Mouse (Mus musculus): Measurements from ENCODE around the gene Mgea5. TPM values are rescaled to one million over a fixed set of nuclear protein-coding genes. Genes with fewer than 3 reads are reported as not detected.

The Mgea5 gene
- total RNA-seq, 4 experiments from 2014 or later: 70.7 to 85.5 (median 82.4) TPM

DNA sequence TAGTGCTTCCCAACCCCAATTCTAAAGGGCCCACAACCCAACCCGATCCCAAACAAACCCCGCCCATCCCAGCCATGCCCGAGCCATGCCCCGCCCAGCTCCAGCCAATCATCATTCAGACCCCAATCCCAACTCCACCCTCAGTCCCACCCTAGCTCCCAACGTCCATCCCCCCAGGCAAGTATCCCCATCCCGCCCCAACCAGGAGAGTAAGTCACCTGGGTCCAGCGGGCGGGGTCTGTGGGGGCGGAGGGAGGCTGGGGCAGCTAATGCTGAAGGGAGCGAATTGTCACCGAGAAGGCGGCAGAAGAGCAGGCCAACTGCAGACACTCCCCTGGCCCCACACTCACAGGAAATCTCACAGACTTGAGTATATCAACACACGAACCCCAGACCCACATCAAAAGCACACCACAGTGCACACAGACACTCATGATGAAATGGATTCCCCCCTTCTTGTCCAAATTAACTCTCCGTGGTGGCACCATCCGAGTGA, 12.5 kb upstream of the Mgea5 start:
- no peak for DNase-seq (ENCODE audit: low spot score)

DNA sequence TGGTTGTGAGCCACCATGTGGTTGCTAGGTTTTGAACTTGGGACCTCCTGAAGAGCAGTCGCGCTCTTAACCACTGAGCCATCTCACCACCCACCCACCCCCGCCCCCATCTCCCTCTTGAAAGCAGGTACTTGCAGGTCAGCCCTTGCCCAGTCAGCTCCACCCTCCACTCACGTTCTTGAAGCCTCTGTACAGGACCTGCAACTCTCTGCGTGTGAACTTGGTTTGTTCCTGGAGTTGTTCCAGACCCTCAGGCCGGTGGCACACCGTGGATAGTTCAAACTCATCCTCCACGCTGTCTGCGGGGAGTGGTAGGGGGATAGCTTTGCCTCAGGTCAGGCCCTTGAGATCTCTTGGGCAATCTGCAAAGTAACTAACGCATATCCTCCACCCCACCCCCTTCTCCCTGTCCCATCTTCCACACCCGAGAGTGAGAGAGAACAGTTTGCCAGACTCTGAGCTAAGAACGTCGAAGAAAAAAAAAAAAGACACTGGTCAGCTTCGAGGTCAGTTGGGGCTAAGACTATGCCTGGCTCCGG, 11.8 kb upstream of the Mgea5 start:
- DNase-seq (ENCODE audit: low spot score): no peak

DNA sequence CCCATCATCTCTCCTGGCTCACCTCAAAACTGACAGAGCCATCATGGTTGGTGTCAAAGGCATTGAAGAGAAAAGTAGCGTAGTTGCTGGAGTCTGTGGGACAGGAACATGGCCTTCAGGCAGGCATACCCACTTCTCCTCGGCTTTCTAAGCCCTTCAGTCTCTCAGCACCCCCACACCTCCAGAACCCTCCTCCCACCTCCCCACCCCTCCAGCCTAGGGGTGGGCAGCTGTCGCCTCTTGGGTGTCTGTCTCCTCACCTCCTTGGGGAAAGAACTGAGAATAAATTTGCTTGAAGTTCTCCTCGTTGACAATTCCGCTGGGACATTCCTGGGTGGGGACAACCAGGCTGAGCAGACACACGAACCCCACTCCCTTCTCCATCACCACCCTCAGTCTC, 11.1 kb upstream of the Mgea5 start:
- no peak for DNase-seq (ENCODE audit: low spot score)

DNA sequence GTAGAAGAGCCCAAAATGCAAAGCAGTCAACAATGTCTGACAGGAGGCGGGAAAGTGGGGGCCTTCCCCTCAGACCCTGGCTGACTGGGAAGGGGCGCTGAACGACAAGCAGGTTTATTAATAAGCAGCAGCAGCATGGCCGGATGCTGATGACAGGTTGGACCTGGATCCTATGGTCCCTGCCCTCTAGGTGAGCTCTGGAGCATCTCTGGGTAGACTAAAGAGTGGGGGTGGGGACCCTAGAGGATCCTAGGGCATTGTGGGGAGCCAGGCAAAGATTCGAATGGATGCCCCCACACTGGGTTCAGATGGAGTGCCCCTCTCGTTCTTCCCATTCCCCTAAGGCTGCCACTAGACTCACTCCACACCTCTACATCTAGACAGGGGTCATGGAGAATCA, 8.8 kb upstream of the Mgea5 start:
- no peak for DNase-seq (ENCODE audit: low spot score)

DNA sequence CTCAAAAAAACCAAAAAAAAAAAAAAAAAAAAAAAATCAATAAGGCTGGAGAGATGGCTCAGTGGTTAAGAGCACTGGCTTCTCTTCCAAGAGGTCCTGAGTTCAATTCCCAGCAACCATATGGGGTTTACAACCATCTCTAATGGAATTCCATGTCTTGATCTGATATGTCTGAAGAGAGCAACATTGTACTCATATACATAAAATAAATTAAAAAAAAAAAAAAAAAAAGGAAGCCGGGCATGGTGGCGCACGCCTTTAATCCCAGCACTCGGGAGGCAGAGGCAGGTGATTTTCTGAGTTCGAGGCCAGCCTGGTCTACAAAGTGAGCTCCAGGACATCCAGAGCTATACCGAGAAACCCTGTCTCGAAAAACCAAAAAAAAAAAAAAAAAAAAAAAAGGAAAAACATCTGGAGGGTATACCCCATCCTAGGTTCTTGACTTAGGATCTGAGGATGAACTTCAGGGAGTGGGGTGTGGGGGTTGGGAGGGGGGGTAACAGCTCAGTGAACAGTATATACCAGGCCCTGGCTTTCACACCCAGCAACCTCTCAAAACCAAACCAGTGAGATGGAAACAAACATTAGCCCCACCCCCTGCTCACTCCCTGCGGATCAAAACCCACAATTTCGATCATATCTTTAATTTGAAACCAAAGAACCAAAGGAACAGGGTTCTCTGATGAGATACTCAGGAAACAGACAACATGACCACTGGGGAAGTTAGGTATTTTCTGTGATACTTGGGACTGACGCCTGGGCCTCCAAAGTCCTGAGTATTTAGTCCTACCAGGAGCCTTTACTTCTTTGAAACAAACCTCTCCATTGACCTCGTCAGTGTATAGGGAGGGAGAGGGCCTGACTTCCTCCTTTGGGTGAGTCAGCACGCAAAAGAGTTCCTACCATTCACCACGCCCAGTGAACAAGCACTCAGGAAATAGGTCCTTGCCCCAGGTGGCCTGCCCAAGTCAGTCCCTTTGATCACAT, 6.5 kb upstream of the Mgea5 start:
- DNase-seq (ENCODE audit: low spot score): no peak

DNA sequence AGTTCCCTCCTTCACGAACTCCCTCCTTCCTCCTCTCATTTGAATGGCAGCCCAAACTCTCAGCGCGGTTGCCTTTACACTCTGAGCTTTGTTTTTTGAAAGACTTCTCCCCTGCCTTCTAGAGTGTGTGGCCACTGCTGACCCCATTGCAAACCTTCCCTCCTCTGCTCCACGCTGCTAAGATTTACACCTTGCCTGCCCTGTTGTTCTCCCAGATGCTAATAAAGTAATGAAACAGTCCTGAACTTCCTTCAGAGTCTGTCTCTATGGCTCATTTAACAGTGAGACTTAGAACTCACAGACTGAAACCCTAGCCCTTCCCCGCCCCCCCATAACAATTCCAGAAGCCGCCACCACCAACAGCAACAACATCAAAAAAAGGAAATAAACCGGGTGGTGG, 5.7 kb upstream of the Mgea5 start:
- DNase-seq (ENCODE audit: low spot score): no peak

DNA sequence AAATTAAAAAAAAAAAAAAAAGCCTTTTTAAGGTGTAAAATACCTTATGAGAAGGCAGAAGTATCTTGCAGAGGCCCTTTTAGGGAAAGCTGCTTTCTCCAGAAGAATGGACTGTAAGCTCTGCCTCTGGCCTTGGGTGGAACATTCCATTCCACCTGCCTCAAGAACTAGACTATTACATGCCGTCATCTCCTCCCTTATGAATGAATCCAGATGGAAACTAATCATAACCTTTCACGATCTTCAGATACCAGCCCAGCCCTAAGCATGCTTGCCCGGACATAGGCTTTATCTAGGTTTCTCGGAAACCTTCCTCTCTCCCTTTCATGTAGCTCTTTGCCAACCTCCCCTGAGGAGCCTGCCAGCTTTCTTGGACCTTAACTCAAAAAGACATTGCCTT, 4.7 kb upstream of the Mgea5 start:
- DNase-seq (ENCODE audit: low spot score): no peak

DNA sequence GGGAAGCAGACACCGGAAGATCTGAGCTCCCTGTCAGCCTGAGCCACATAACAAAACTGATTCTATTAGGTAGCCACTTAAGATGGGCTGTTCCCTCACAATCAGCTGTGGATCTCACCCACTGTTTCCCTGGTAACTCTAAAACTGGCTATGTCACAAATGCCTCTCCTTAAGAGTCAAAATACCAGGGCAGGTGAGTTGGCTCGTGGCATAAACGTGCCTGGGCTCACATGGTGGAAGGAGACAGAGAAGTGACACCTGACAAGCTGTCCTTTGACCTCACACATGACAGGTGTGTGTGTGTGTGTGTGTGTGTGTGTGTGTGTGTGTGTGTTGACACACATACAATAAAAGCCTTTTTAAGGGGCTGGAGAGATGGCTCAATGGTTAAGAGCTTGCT, 3.8 kb upstream of the Mgea5 start:
- DNase-seq (ENCODE audit: low spot score): no peak

DNA sequence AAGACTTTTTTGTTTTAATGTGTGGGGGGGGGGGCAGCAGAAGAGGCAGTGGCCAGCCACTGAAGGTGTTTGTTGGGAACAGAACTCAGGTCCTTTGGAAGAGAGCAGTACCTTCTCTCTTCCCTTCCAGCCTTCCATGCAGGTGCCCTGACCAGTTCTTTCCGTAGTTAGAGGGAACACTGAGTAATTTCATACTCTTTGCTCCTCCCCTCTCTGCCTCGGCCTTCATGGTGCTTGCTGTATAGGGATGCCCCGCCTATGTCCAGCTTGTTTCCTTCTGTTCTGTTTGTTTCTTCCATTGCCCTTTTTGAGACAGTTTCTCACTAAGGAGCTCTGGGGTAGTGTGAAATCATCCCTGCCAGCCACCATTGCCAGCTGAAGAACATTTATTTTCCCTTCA, 1.8 kb upstream of the Mgea5 start:
- no peak for DNase-seq (ENCODE audit: low spot score)

DNA sequence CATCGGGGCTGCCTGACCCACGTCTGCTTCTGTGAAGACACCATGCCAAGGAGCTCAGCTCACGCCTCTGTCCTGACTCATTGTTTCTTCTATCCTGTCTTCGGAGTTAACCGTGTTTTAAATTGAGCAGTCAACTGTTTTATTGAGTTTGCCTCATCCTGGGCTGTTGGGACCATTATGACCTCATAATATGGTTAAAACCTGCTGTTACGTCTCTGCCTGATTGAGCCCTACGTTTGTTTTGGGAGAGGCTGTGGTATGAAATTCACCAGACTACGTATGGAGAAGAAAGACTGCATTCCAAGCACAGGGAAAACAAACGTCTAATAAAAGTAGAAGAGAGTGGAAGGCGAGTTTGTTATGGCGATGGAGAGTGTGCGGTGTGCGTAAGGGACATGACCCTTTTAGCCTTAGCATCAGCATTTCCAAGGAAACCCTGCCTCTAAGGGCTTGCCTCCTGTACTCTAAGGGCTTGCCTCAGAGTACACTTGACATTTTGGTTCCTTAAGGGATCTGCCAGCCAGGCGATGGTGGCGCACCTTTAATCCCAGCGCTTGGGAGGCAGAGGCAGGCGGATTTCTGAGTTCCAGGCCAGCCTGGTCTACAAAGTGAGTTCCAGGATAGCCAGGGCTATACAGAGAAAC, 418 bp upstream of the Mgea5 start:
- DNase-seq (ENCODE audit: low spot score): peak; percentile 15

DNA sequence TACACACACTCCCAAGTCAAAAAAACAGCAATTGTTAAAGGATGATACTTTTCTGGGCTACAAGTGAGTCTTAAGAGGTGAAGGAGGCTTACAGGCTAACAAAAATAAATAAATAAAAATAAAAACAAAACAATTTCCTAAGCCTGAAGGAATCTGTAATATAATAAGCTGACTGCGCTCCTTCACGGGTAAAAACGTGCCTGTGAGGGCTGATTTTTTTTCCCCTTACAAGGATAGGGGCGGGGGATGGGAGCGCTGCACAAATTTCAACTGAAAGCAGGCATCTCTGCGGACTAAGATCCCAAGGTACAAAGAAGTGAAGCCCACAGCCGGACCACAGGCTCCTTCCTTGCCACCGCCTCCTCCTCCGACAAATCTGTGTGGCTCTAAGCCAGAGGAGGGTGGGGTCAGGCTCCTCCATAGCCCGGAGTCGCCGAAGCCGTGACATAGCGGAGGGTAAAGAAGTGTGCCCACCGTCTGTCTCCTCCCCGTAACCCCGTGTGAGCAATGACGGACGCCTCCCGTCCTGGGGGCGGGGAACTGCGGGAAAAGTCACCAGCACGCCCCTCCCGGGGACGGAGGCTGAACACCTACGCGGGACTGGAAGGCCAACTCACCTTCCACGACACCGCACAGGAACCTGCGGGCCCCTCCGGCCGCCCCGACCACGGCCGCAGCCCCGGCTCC, 1.2 kb downstream of the Mgea5 start:
- DNase-seq (ENCODE audit: low spot score): peak; percentile 63

DNA sequence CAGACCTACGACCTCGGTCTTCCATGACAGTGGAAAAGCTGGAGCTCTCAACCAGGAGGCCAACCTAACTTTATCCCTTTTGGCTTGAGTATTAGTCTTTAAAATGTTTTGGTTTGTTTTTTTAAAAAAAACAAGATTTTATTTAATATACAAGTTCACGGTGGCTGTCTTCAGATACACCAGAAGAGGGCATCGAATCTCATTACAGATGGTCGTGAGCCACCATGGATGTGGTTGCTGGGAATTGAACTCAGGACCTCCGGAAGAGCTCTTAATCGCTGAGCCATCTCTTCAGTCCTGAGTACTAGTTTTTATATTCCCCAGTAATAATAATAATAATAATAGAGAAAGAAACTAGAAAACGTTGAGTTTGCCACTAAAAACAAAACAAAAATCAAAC, 2.0 kb downstream of the Mgea5 start:
- DNase-seq (ENCODE audit: low spot score): no peak

DNA sequence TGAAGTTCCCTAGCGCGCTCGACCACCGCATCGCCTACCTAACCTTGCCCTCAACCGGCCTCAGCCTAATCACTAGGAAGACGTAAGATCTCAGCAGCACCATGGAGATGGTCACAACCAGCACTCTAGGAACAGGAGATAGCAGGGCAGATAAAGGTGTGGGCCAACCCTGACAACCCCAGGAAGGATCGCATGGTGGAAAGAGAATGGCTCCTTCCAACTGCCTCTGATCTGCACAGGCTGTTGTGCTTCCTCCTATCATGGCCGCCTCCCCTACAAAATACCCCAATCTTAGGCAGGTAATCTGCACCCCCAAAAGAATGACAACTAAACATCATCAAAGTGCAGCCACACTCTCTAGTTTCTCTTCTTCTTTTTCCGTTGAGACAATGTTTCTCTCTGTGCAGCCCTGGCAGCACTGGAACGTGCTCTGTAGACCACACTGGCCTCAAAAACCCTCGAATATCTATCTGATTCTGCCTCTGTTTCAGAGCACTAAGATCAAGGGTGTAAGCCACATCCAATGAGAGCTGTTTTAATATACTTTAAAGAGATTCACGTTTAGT, 3.2 kb downstream of the Mgea5 start:
- no peak for DNase-seq (ENCODE audit: low spot score)

DNA sequence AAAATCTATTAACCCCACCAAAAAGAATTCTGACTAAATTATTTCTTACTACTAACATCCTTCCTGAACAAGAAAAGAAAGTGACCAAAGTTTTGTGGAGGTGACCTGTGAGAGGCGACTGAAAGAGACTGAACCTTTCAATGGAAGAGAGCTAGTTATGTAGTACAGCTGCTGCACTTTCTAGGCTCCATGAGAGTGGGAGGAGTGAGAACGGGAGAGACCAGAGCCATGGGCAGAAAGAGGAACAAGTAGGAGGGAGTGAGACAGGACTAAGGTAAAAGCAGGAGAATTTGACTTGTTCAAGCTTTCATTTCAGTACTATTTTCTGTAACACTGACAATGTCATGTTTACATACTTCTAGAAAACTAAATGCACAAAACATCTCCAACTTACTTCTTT, 8.2 kb downstream of the Mgea5 start:
- no peak for DNase-seq (ENCODE audit: low spot score)

DNA sequence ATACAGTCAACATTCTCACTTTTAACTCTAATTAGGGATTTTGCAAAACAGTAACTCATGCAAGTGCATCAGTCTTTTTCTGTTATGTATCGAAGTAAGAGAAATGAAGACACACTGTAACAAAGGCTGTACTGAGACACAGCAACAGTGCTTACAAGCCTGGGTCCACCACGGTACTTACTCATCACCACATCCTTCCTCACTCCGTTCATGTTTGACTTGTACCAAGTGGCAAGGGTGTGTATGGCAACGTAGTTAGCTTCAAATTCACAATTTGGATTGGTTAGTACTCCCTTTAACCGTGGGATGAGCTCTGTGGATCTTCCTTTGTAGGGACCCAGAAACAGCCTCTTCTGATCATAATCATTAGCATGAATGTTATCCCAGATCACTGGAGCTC, 12.1 kb downstream of the Mgea5 start:
- no peak for DNase-seq (ENCODE audit: low spot score)

DNA sequence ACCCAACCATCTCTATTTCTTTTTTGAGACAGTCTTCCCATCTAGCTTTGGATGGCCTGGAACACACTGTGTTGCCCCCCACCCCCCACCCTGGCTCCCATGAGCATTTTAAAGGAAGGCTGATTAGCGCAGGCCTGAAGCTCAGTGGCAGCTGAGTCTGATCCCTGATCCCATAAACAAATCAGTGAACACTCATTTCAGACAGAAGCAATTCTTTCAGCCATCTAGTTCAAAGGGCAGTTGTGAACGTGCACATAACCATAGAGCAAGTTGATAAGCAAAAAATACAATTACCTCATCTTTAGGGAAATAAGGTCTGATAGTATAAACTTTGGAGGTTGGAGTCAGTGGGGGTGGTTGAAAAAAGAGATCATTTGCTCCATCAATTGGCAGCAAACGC, 22.8 kb downstream of the Mgea5 start:
- no peak for DNase-seq (ENCODE audit: low spot score)

DNA sequence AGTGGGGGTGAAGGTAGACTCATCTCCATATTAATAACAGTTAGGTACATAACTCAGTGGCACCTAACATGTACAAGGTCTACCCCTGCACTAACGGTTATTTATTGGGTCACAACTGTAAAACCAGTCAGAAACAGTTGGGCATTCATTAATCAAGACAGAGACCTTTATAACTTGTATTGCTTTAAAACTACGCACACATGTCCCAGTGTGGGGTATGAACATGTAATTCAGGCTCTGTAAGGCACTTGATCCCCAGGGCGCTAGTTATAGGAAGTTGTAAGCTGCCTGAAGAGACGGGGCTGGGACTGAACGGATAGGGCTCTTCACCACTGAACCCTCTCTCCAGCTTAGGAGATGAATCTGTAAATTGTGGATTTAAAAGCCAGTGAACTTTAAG, 25.0 kb downstream of the Mgea5 start:
- DNase-seq (ENCODE audit: low spot score): no peak

DNA sequence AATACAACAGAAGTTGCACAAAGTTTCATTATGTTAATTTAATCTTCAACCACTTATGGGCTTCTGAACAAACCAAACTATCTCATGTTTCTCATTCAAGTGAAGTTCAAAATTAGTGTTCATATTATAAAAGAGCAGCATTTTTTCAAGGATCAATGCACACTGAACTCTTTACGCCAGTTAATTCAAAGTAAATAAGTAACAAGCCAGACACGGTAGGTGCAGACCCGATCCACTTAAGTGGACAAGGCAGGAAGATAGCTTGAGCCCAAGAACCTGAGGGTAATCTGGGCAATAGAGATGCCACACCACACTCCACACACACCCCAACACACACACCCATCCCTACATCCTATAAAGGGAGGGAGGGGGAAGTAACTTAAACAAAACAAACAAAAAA, 30.1 kb downstream of the Mgea5 start:
- DNase-seq (ENCODE audit: low spot score): no peak

DNA sequence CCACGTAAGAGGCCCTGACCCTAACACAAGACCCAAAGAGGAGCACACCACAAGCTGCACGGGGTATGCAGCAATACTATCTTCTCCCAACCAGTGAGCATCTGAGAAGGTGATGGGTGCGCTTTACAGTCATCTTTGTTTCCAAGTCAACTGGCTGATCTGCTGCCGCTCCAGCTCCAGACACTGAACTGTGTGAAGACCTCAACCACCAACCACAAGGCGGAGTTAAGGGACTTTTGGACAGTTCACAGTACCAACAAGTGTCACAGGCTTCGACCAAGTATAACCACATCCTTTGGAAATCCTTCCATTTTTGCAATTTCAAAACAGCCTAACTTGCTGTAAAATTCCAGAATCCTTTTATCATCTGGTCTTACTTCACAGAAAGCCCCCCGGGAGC, 31.8 kb downstream of the Mgea5 start:
- no peak for DNase-seq (ENCODE audit: low spot score)

DNA sequence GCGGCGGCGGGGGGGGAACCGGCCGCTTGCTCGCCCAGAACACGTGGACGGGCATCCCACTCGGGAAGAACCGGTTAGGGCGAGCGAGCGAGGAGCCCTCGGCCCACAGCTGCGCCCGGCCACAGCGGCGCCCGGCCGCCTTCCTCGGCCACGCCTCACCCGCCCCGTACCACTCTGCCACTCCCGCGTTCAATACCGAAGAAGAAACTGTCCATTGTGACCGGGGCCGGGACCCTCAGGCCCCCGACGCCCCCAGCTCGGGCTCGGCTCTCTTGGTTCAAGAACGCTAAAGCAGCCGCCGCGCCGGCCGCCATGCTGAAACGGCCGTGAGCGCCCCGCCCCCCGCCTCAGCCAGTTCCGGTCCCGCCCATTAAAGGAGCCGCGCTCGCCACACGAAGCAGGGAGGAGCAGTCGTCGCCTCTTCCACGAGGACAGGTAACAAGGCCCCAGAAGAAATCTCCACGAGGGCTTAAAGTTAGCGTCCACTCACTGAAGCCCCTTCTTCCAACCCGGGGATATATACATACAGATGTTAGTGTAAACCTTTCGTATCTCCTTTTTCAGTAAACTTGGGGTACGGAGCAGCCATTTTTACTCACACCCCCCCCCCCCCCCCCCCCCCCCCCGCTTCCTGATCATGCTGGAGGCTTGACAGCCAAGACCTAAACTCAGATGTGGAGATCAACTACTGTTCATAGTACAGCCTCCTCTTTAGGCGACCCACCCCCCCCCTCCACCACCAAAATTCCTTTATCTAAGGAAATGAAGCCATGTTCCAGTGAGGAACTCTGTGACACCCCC, 34.2 kb downstream of the Mgea5 start, which contains the start of gene Npm3:
Gene Npm3 (minus strand): TSS at position 349 of the 801 bp plus-strand sequence.
- DNase-seq (ENCODE audit: low spot score): peak; percentile 77

Data from heart, adult 8-10 months (tissue).